Mouse (Mus musculus) bone marrow, adult 2 months (tissue): ENCODE results near the gene Sh3rf3.

Source experiments
- CTCF ChIP-seq: fragments of 200-500 bp; IDR thresholded peaks from 2 replicates; pipeline ENCODE4 v1.5.1; 2011; ENCODE audit warnings: low read length, control low read depth; ENCODE audit not compliant: control insufficient read depth, insufficient read depth
- POLR2A ChIP-seq: fragments of 200-500 bp; IDR thresholded peaks from 2 replicates; pipeline ENCODE4 v1.6.1; 2011; ENCODE audit warnings: low read depth, mild to moderate bottlenecking, control low read depth, low read length, borderline replicate concordance; ENCODE audit not compliant: control insufficient read depth

- TF ChIP-seq CTCF (no peak), POLR2A (no peak)
Measured at GRCm38 (mm10) chr10:59114535-59115291, 301.6 kb downstream of the Sh3rf3 start.
